Mouse (Mus musculus) stomach, embryonic 16.5 days (tissue): ENCODE results near the gene Fkbp5. TPM values are rescaled to one million over a fixed set of nuclear protein-coding genes. Genes with fewer than 3 reads are reported as not detected.
A peak's percentile ranks its signal among the peaks of the same experiment; 100 is the strongest.

Experiments
- microRNA-seq: library from miRNA; unstranded; fragments of <30 nt; microRNA quantifications from one replicate; pipeline ENCODE4, GENCODE M21; 2016
- polyA plus RNA-seq: library from polyadenylated mRNA; unstranded; fragments of >200 nt; fragmentation: Nextera tagmentation; extraction: Ambion mirVana; gene quantifications from 2 replicates; pipeline ENCODE4 v1.2.1, GENCODE M21; 2015

Fkbp5 gene
- polyA plus RNA-seq, 1 experiment from 2014 or later: 27.1 TPM

Small RNAs within 50 kb of the gene (microRNA-seq; reads per million reads assigned to microRNA genes)
- gene Gm25195: not detected
- 4.1 reads per million, percentile 22 among the genes with 10 or more reads in this experiment for gene Mir6969

Other genes with a start within 250 kb of the Fkbp5 start
- 19.0 and 20.4 TPM in 2 replicates for gene Fance, start 204.0 kb downstream of the Fkbp5 start, polyA plus RNA-seq
- gene Rpl10a, start 189.1 kb downstream of the Fkbp5 start, polyA plus RNA-seq: 538 and 564 TPM in 2 replicates
- gene Tead3, start 166.7 kb downstream of the Fkbp5 start, polyA plus RNA-seq: 11.8 and 12.3 TPM in 2 replicates
- 4.6 and 5.4 TPM in 2 replicates for gene Tulp1, start 152.3 kb downstream of the Fkbp5 start, polyA plus RNA-seq
- gene Armc12, start 13.3 kb upstream of the Fkbp5 start, polyA plus RNA-seq: not detected in 2 replicates
- not detected in 2 replicates for gene Clpsl2, start 31.9 kb upstream of the Fkbp5 start, polyA plus RNA-seq
- gene Clps, start 43.2 kb upstream of the Fkbp5 start, polyA plus RNA-seq: 3,124 and 3,837 TPM in 2 replicates
- gene Lhfpl5, start 58.1 kb upstream of the Fkbp5 start, polyA plus RNA-seq: 0.82 and 0.87 TPM in 2 replicates
- gene Srpk1, start 105.2 kb upstream of the Fkbp5 start, polyA plus RNA-seq: 67.6 and 73.0 TPM in 2 replicates
- gene Slc26a8, start 172.7 kb upstream of the Fkbp5 start, polyA plus RNA-seq: 0.46 and 0.80 TPM in 2 replicates
- 34.0 and 34.2 TPM in 2 replicates for gene Mapk14, start 173.8 kb upstream of the Fkbp5 start, polyA plus RNA-seq
- gene AC170998.1, start 208.6 kb upstream of the Fkbp5 start, polyA plus RNA-seq: 2.3 and 2.8 TPM in 2 replicates